8 mouse cellular contexts compared by ENCODE assay signal in the genomic region with DNA sequence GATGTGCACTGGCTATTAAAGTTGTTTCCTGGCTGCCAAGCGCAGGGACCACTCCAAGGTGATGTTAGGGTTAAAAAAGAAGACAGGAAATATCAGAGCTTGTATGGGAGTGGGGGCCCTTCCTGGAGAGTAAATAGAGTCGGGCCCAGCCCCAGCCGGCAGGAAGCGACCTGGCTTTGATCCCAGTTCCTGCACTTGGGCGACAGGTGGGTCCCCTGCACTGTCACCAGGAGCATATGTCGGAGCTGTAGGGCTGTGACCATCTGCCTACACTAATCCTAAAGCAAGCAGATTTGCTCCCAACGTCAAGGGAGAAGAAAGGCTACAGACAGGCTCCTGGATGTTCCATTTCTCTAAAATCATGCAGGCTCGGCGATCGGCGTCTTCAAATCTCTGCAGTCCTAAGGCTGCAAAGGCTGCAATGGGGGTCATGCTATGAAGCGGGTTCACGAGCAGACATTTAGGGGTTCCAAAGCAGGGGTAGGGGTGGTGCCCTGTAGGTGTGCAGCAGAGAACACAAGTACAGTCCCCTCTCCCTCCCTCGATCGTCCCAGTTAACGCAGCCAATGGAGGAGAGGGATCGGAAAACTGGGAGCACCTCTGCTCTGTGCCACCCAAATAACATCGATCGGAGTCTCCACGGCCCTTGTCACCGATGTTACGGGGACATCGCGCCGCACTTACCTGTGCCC. TPM values are rescaled to one million over a fixed set of nuclear protein-coding genes. Genes with fewer than 3 reads are reported as not detected.
DNase-seq lines count a peak whose midpoint lies in the region; ATAC-seq and TF ChIP-seq lines count a peak whose summit lies in the region.

No protein-coding gene starts in this region.

- no peaks in the 10 kb centered on the region for H3K36me3 ChIP-seq in intestine, embryonic 16.5 days (ENCODE audit: control insufficient read depth, insufficient read depth, low read length)
- H3K36me3 ChIP-seq in liver, embryonic 15.5 days (replicated peaks) = no peaks in the 10 kb centered on the region
- peaks cover 11% of the 10 kb centered on the region for H3K36me3 ChIP-seq in neural tube, embryonic 13.5 days

- H3K9me3 ChIP-seq in intestine, embryonic 16.5 days (ENCODE audit: control insufficient read depth, low read length) = no peaks in the 10 kb centered on the region
- no peaks in the 10 kb centered on the region for H3K9me3 ChIP-seq in liver, embryonic 15.5 days (replicated peaks)
- H3K9me3 ChIP-seq in neural tube, embryonic 13.5 days = no peaks in the 10 kb centered on the region

- H3K27ac ChIP-seq in left cerebral cortex, adult 2 months = peak overlapping the region; percentile 95
- peak overlapping the region; percentile 75 for H3K27ac ChIP-seq in intestine, embryonic 16.5 days (ENCODE audit: low read length)
- H3K27ac ChIP-seq in liver, embryonic 15.5 days (replicated peaks) = peak overlapping the region; percentile 38; the same call in 1 of the 2 replicates
- H3K27ac ChIP-seq in neural tube, embryonic 13.5 days (replicated peaks) = 0 out of 2 replicates have a peak overlapping the region, but pooled peaks have one; percentile 66

- H3K27me3 ChIP-seq in intestine, embryonic 16.5 days (replicated peaks; ENCODE audit: control insufficient read depth, insufficient read depth, low read length) = no peaks in the 10 kb centered on the region
- H3K27me3 ChIP-seq in liver, embryonic 15.5 days = no peaks in the 10 kb centered on the region
- no peaks in the 10 kb centered on the region for H3K27me3 ChIP-seq in neural tube, embryonic 13.5 days

- under 1% methylated on average over 25 of the region's 25 CpGs for WGBS in intestine, embryonic 16.5 days
- WGBS in liver, embryonic 15.5 days (ENCODE audit: insufficient replicate concordance) = 3% methylated on average over 25 of the region's 25 CpGs
- WGBS in neural tube, embryonic 13.5 days = 3% methylated on average over 25 of the region's 25 CpGs

- peak overlapping the region; percentile 81 for H3K4me2 ChIP-seq in intestine, embryonic 16.5 days (ENCODE audit: low read depth, low read length)
- H3K4me2 ChIP-seq in liver, embryonic 15.5 days = peak overlapping the region; percentile 93
- H3K4me2 ChIP-seq in neural tube, embryonic 13.5 days = peak overlapping the region; percentile 92

- H3K4me1 ChIP-seq in intestine, embryonic 16.5 days (ENCODE audit: control insufficient read depth, insufficient read depth, low read length) = peaks cover 6% of the 10 kb centered on the region; the same call in 1 of the 2 replicates
- peaks cover 22% of the 10 kb centered on the region for H3K4me1 ChIP-seq in liver, embryonic 15.5 days (replicated peaks)
- H3K4me1 ChIP-seq in neural tube, embryonic 13.5 days (replicated peaks) = peaks cover 44% of the 10 kb centered on the region

- no peak for TF ChIP-seq CTCF in left cerebral cortex, adult 2 months (IDR thresholded peaks at IDR 0.05)

- intact Hi-C loops in left cerebral cortex, adult 2 months (cut with DNase I) = loop anchor here (5.0 kb wide), 1 partner anchor 34 kb away; no protein-coding TSS in a partner anchor

- no peak for DNase-seq in left cerebral cortex, adult 2 months (ENCODE audit: extremely low spot score in 1 of 2, low spot score in 2 of 2)
- DNase-seq in left cerebral cortex, adult 8-10 months (ENCODE audit: low spot score in 2 of 2) = no peak
- DNase-seq in heart, adult 11 months = peak; percentile 98
- no peak for DNase-seq in right cerebral cortex, postnatal 14 days

- H3K9ac ChIP-seq in intestine, embryonic 16.5 days (ENCODE audit: low read depth, low read length) = peak overlapping the region; percentile 69
- peak overlapping the region; percentile 68 for H3K9ac ChIP-seq in liver, embryonic 15.5 days
- peak overlapping the region; percentile 87 for H3K9ac ChIP-seq in neural tube, embryonic 13.5 days

- peak; percentile 59 for ATAC-seq in cerebellum, adult (ENCODE audit: insufficient number of reproducible peaks, low FRiP score, low TSS enrichment)
- peak; percentile 63 for ATAC-seq in intestine, embryonic 16.5 days
- ATAC-seq in liver, embryonic 15.5 days (ENCODE audit: insufficient read depth) = no peak; the same call in none of the 2 replicates
- ATAC-seq in neural tube, embryonic 13.5 days (ENCODE audit: low read depth) = peak; percentile 74

- H3K4me3 ChIP-seq in left cerebral cortex, adult 2 months = peak overlapping the region; percentile 85
- peak overlapping the region; percentile 61 for H3K4me3 ChIP-seq in intestine, embryonic 16.5 days (ENCODE audit: low read length)
- H3K4me3 ChIP-seq in liver, embryonic 15.5 days (replicated peaks) = peak overlapping the region; percentile 70
- peak overlapping the region; percentile 82 for H3K4me3 ChIP-seq in neural tube, embryonic 13.5 days

RNA-seq across cellular contexts. Expression of a gene that starts 0.5 kb away (rescaled TPM):
- 100 to 1,000 TPM in 1 of 2 experiments, 10 to 100 TPM in 1; 95.3 to 103 TPM for total RNA-seq in left cerebral cortex, adult 2 months (2021)
- total RNA-seq in left cerebral cortex, adult 8-10 months (2022) = 10 to 100 TPM; 88.3 to 96.5 (median 92.1) TPM
- polyA plus RNA-seq in intestine, embryonic 16.5 days (2015; fragmentation: Nextera tagmentation; extraction: Ambion mirVana) = 19.3 and 20.4 TPM in 2 replicates
- 3.1 and 3.3 TPM in 2 replicates for polyA plus RNA-seq in liver, embryonic 15.5 days (2015; fragmentation: Nextera tagmentation; extraction: Ambion mirVana)
- polyA plus RNA-seq in neural tube, embryonic 13.5 days (2015; fragmentation: Nextera tagmentation; extraction: Ambion mirVana) = 41.5 TPM in 2 replicates

RNA-seq across cellular contexts. Expression of a gene that starts 21.3 kb away (rescaled TPM):
- 10 to 100 TPM; 65.5 to 72.7 TPM for total RNA-seq in left cerebral cortex, adult 2 months (2021)
- total RNA-seq in left cerebral cortex, adult 8-10 months (2022) = 10 to 100 TPM; 63.5 to 74.4 (median 72.5) TPM
- polyA plus RNA-seq in intestine, embryonic 16.5 days (2015; fragmentation: Nextera tagmentation; extraction: Ambion mirVana) = 111 and 142 TPM in 2 replicates
- 20.3 and 21.0 TPM in 2 replicates for polyA plus RNA-seq in liver, embryonic 15.5 days (2015; fragmentation: Nextera tagmentation; extraction: Ambion mirVana)
- 108 and 132 TPM in 2 replicates for polyA plus RNA-seq in neural tube, embryonic 13.5 days (2015; fragmentation: Nextera tagmentation; extraction: Ambion mirVana)

RNA-seq across cellular contexts. Expression of a gene that starts 32.9 kb away (rescaled TPM):
- under 1 TPM; 0.35 to 0.43 TPM for total RNA-seq in left cerebral cortex, adult 2 months (2021)
- under 1 TPM; 0.09 to 0.30 (median 0.16) TPM for total RNA-seq in left cerebral cortex, adult 8-10 months (2022)
- polyA plus RNA-seq in intestine, embryonic 16.5 days (2015; fragmentation: Nextera tagmentation; extraction: Ambion mirVana) = 10.2 and 13.0 TPM in 2 replicates
- 0.56 and 1.3 TPM in 2 replicates for polyA plus RNA-seq in liver, embryonic 15.5 days (2015; fragmentation: Nextera tagmentation; extraction: Ambion mirVana)
- 0.19 and 0.21 TPM in 2 replicates for polyA plus RNA-seq in neural tube, embryonic 13.5 days (2015; fragmentation: Nextera tagmentation; extraction: Ambion mirVana)

Comparison
In these comparisons a context has a peak if more than half of its experiments do, and no peak if none do; other contexts are left out.
1. H3K27ac ChIP-seq: peak in every context shown above with its lines; median percentile 95 in left cerebral cortex, adult 2 months; 75 in intestine, embryonic 16.5 days; 66 in neural tube, embryonic 13.5 days; 38 in liver, embryonic 15.5 days.